Mouse (Mus musculus): Measurements from ENCODE around the gene Phykpl.
"Not testable (repeated sequence)": the region's sequence is repeated elsewhere in the genome, so short reads cannot be mapped to it uniquely, and the experiment has no call there.

Phykpl gene

GRCm38 (mm10) chr11:51617693-51618092, 33.1 kb downstream of the Phykpl start:
- peak in 1 of 2 experiments; percentile 70 for DNase-seq (ENCODE audit: low spot score in 2 of 2)

- DNase-seq (ENCODE audit: low spot score in 2 of 2), result no peak
Observed at GRCm38 (mm10) chr11:51618894-51619408, 34.4 kb downstream of the Phykpl start.

- peak; percentile 80 to 93 for DNase-seq (ENCODE audit: low spot score in 2 of 2)
Observed at GRCm38 (mm10) chr11:51619409-51620060, 35.0 kb downstream of the Phykpl start, which contains the start of gene Nhp2. Gene Nhp2, plus strand, starts transcription at chr11:51619735.

- no peak for DNase-seq (ENCODE audit: low spot score in 2 of 2)
Observed at GRCm38 (mm10) chr11:51620084-51620483, 35.5 kb downstream of the Phykpl start.

GRCm38 (mm10) chr11:51621776-51622175, 37.2 kb downstream of the Phykpl start:
- DNase-seq (ENCODE audit: low spot score in 2 of 2), result no peak

- DNase-seq (ENCODE audit: low spot score in 2 of 2), result no peak
Observed at GRCm38 (mm10) chr11:51622971-51623491, 38.5 kb downstream of the Phykpl start.

- DNase-seq (ENCODE audit: low spot score in 2 of 2), result no peak
Observed at GRCm38 (mm10) chr11:51625187-51625820, 40.7 kb downstream of the Phykpl start.

GRCm38 (mm10) chr11:51627425-51627824, 42.9 kb downstream of the Phykpl start:
- no peak for DNase-seq (ENCODE audit: low spot score in 2 of 2)

GRCm38 (mm10) chr11:51627907-51628306, 43.4 kb downstream of the Phykpl start:
- no peak for DNase-seq (ENCODE audit: low spot score in 2 of 2)

- DNase-seq (ENCODE audit: low spot score in 2 of 2), result no peak
Observed at GRCm38 (mm10) chr11:51629651-51630314, 45.2 kb downstream of the Phykpl start.

GRCm38 (mm10) chr11:51632130-51632753, 47.7 kb downstream of the Phykpl start:
- no peak for DNase-seq (ENCODE audit: low spot score in 2 of 2)

GRCm38 (mm10) chr11:51633200-51633599, 48.6 kb downstream of the Phykpl start:
- not testable (repeated sequence) for DNase-seq (ENCODE audit: low spot score in 2 of 2)

GRCm38 (mm10) chr11:51633721-51634120, 49.2 kb downstream of the Phykpl start:
- no peak for DNase-seq (ENCODE audit: low spot score in 2 of 2)

- DNase-seq (ENCODE audit: low spot score in 2 of 2), result no peak
Observed at GRCm38 (mm10) chr11:51635127-51635524, 50.6 kb downstream of the Phykpl start.

- peak; percentile 75 to 89 for DNase-seq (ENCODE audit: low spot score in 2 of 2)
Observed at GRCm38 (mm10) chr11:51635525-51636322, 51.2 kb downstream of the Phykpl start, which contains the start of gene Rmnd5b. Gene Rmnd5b, minus strand, starts transcription at chr11:51635896.

GRCm38 (mm10) chr11:51636323-51636684, 51.7 kb downstream of the Phykpl start:
- peak in 1 of 2 experiments; percentile 47 for DNase-seq (ENCODE audit: low spot score in 2 of 2)

GRCm38 (mm10) chr11:51637971-51638414, 53.4 kb downstream of the Phykpl start:
- peak in 1 of 2 experiments; percentile 27 for DNase-seq (ENCODE audit: low spot score in 2 of 2)

GRCm38 (mm10) chr11:51638497-51638896, 53.9 kb downstream of the Phykpl start:
- no peak for DNase-seq (ENCODE audit: low spot score in 2 of 2)

GRCm38 (mm10) chr11:51640748-51641147, 56.2 kb downstream of the Phykpl start:
- peak in 1 of 2 experiments; percentile 34 for DNase-seq (ENCODE audit: low spot score in 2 of 2)

GRCm38 (mm10) chr11:51643202-51643601, 58.6 kb downstream of the Phykpl start:
- DNase-seq (ENCODE audit: low spot score in 2 of 2), result no peak

GRCm38 (mm10) chr11:51643761-51644160, 59.2 kb downstream of the Phykpl start:
- DNase-seq (ENCODE audit: low spot score in 2 of 2), result peak; percentile 38 to 66

Measured in cerebellum, postnatal 4 days (tissue).